25 mouse cellular contexts compared by ENCODE assay signal in the genomic region with DNA sequence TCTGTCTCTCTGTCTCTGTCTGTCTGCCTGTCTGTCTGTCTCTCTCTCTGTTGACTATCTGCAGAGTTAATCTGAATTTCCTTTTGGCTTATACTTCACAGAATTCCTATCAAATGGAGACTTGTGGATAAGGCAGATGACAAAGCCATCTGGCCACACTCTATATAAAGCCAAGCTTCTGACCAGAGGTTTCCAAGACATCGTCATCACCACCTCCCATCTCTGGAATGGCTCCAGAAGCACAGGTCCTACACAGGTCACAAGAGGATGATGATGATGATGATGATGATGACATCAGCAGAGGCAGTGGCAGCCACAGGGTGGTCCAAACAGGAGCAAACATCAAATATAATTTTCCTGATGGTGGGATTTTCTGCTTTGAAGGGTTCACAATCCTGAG.
A peak's percentile ranks its signal among the peaks of the same experiment; 100 is the strongest.
DNase-seq lines count a peak whose midpoint lies in the region; ATAC-seq and TF ChIP-seq lines count a peak whose summit lies in the region.
"Had no signal": no experiment of that assay in that cellular context is flagged by ENCODE, and none has a peak within 500 bp of the region (broad histone marks: within the 10 kb centered on the region; RNA-seq: fewer than 3 reads in every experiment).

No protein-coding gene starts in this region.

- peak; percentile 96 for DNase-seq in heart, adult 11 months
- DNase-seq in heart, embryonic 10.5 days (ENCODE audit: low spot score) = no peak
- DNase-seq in heart, adult 9 months (ENCODE audit: low spot score in 2 of 2) = peak; percentile 52 to 73
- DNase-seq in heart, postnatal 0 days (ENCODE audit: low spot score) = no peak
- no peak for DNase-seq in forebrain, postnatal 0 days
- no peak for DNase-seq in layer of hippocampus, adult 2 months (ENCODE audit: low spot score in 2 of 2)
- no peak for DNase-seq in right cerebral cortex, postnatal 36 days (ENCODE audit: low spot score in 2 of 2)
- DNase-seq: adrenal gland, postnatal 14 days; cerebellum, adult 11-12 months; cerebellum, adult 9-11 months; kidney, postnatal 14 days; right cerebral cortex, adult 18-20 months; right cerebral cortex, postnatal 4 days; thymus, adult 2 months; thymus, postnatal 36 days had no signal

- H3K27ac ChIP-seq in heart, embryonic 10.5 days = no peak overlapping the region; the same call in 1 of the 2 replicates
- H3K27ac ChIP-seq in heart, postnatal 0 days (ENCODE audit: low read depth) = peak overlapping the region; percentile 84; the same call in 1 of the 2 replicates
- no peak overlapping the region for H3K27ac ChIP-seq in forebrain, postnatal 0 days (ENCODE audit: low read depth, low read length)
- H3K27ac ChIP-seq in layer of hippocampus, adult 2 months = no peak overlapping the region
- H3K27ac ChIP-seq: embryonic facial prominence, embryonic 13.5 days; forebrain, embryonic 10.5 days; hindbrain, embryonic 13.5 days; left cerebral cortex, adult 2 months; limb, embryonic 12.5 days had no signal

- ATAC-seq in heart, postnatal 0 days (ENCODE audit: insufficient read depth, low read depth) = no peak
- ATAC-seq in forebrain, postnatal 0 days = no peak
- ATAC-seq: intestine, embryonic 16.5 days; midbrain, embryonic 16.5 days; Patski had no signal

- no peak for TF ChIP-seq EP300 in heart, postnatal 0 days (IDR thresholded peaks at IDR 0.05; ENCODE audit: low read depth)

- H3K4me1 ChIP-seq in heart, embryonic 10.5 days = peaks cover 21% of the 10 kb centered on the region
- H3K4me1 ChIP-seq in heart, postnatal 0 days (ENCODE audit: control insufficient read depth, insufficient read depth) = peaks cover 22% of the 10 kb centered on the region
- H3K4me1 ChIP-seq in forebrain, postnatal 0 days (ENCODE audit: insufficient read depth) = no peaks in the 10 kb centered on the region

- TF ChIP-seq CTCF in heart, postnatal 0 days (IDR thresholded peaks at IDR 0.05; ENCODE audit: low read depth) = no peak
- no peak for TF ChIP-seq CTCF in forebrain, postnatal 0 days (IDR thresholded peaks at IDR 0.05; ENCODE audit: low read depth)
- no peak for TF ChIP-seq CTCF in layer of hippocampus, adult 2 months (conservative IDR thresholded peaks at IDR 0.05)

- no peaks in the 10 kb centered on the region for H3K36me3 ChIP-seq in heart, embryonic 10.5 days
- H3K36me3 ChIP-seq in heart, postnatal 0 days (replicated peaks; ENCODE audit: control insufficient read depth, insufficient read depth, low read length) = no peaks in the 10 kb centered on the region
- H3K36me3 ChIP-seq in forebrain, postnatal 0 days (ENCODE audit: insufficient read depth) = no peaks in the 10 kb centered on the region
- H3K36me3 ChIP-seq: embryonic facial prominence, embryonic 13.5 days; forebrain, embryonic 10.5 days; hindbrain, embryonic 13.5 days; limb, embryonic 12.5 days; lung, embryonic 15.5 days had no signal

- no peaks in the 10 kb centered on the region for H3K27me3 ChIP-seq in heart, embryonic 10.5 days (ENCODE audit: insufficient read depth, poor library complexity, severe bottlenecking)
- H3K27me3 ChIP-seq in heart, postnatal 0 days (ENCODE audit: control insufficient read depth, insufficient read depth, low read length) = no peaks in the 10 kb centered on the region
- H3K27me3 ChIP-seq in forebrain, postnatal 0 days (ENCODE audit: insufficient read depth, low read length) = no peaks in the 10 kb centered on the region
- H3K27me3 ChIP-seq: embryonic facial prominence, embryonic 13.5 days; hindbrain, embryonic 13.5 days; limb, embryonic 12.5 days; lung, embryonic 15.5 days had no signal

- no peak overlapping the region for H3K4me3 ChIP-seq in heart, embryonic 10.5 days
- no peak overlapping the region for H3K4me3 ChIP-seq in heart, postnatal 0 days (ENCODE audit: low read depth, low read length)
- no peak overlapping the region for H3K4me3 ChIP-seq in forebrain, postnatal 0 days (ENCODE audit: low read depth, low read length)
- no peak overlapping the region for H3K4me3 ChIP-seq in layer of hippocampus, adult 2 months
- H3K4me3 ChIP-seq: embryonic facial prominence, embryonic 13.5 days; forebrain, embryonic 10.5 days; hindbrain, embryonic 13.5 days; left cerebral cortex, adult 2 months; limb, embryonic 12.5 days; lung, embryonic 15.5 days had no signal

- WGBS in heart, embryonic 10.5 days = 74% methylated on average over 1 of the region's 1 CpGs
- 27% methylated on average over 1 of the region's 1 CpGs for WGBS in heart, postnatal 0 days
- WGBS in forebrain, postnatal 0 days = 67% methylated on average over 1 of the region's 1 CpGs

- H3K9me3 ChIP-seq in heart, embryonic 10.5 days = no peaks in the 10 kb centered on the region
- H3K9me3 ChIP-seq in heart, postnatal 0 days (replicated peaks; ENCODE audit: control insufficient read depth, low read length) = no peaks in the 10 kb centered on the region
- no peaks in the 10 kb centered on the region for H3K9me3 ChIP-seq in forebrain, postnatal 0 days (ENCODE audit: low read length)
- H3K9me3 ChIP-seq: embryonic facial prominence, embryonic 13.5 days; forebrain, embryonic 10.5 days; hindbrain, embryonic 13.5 days; limb, embryonic 12.5 days; lung, embryonic 15.5 days had no signal

- H3K9ac ChIP-seq in heart, postnatal 0 days (replicated peaks; ENCODE audit: low read depth, low read length) = no peak overlapping the region
- no peak overlapping the region for H3K9ac ChIP-seq in forebrain, postnatal 0 days
- H3K9ac ChIP-seq: embryonic facial prominence, embryonic 13.5 days; hindbrain, embryonic 13.5 days; limb, embryonic 12.5 days; lung, embryonic 15.5 days had no signal

- no peak overlapping the region for H3K4me2 ChIP-seq in heart, postnatal 0 days (ENCODE audit: low read depth, low read length)
- no peak overlapping the region for H3K4me2 ChIP-seq in forebrain, postnatal 0 days (ENCODE audit: low read depth)
- H3K4me2 ChIP-seq: embryonic facial prominence, embryonic 13.5 days; hindbrain, embryonic 13.5 days; limb, embryonic 12.5 days; lung, embryonic 15.5 days; midbrain, embryonic 11.5 days had no signal

Comparison
In these comparisons a context has a peak if more than half of its experiments do, and no peak if none do; other contexts are left out.
1. DNase-seq: peak in heart, adult 11 months (single experiment) and heart, adult 9 months (2 of 2); none in heart, embryonic 10.5 days (single experiment), heart, postnatal 0 days (single experiment), forebrain, postnatal 0 days (single experiment), layer of hippocampus, adult 2 months (0 of 2) and right cerebral cortex, postnatal 36 days (0 of 2).